Mouse (Mus musculus) lung, adult 2 months (tissue): ENCODE data around the gene Retsat.

ENCODE experiments used
- CTCF ChIP-seq: fragments of 200-500 bp; IDR thresholded peaks from 2 replicates; pipeline ENCODE4 v1.5.1; 2011; ENCODE audit warnings: mild to moderate bottlenecking, low read length, control low read depth; ENCODE audit not compliant: insufficient read depth
- POLR2A ChIP-seq: fragments of 200-500 bp; IDR thresholded peaks from 2 replicates; pipeline ENCODE4 v1.6.1; 2011; ENCODE audit warnings: low read depth, mild to moderate bottlenecking, control low read depth, low read length, borderline replicate concordance; ENCODE audit errors: extremely low read depth

GRCm38 (mm10) chr6:72598791-72599557 lies 699 bp downstream of the Retsat start:
- TF ChIP-seq POLR2A (no peak), CTCF (no peak)
